Mouse (Mus musculus): Measurements from ENCODE around the gene Tusc2.
A peak's percentile ranks its signal among the peaks of the same experiment; 100 is the strongest.

The Tusc2 gene

GRCm38 (mm10) chr9:107586974-107587832 lies 24.1 kb downstream of the Tusc2 start, which contains the start of gene Ifrd2:
Gene Ifrd2, plus strand, starts transcription at chr9:107587642.
- Histone ChIP-seq H3K4me1 (replicated peaks; ENCODE audit: low read depth, low read length) (peaks cover 62% of the 10 kb centered on the region), H3K9me3 (ENCODE audit: low read length) (no peaks in the 10 kb centered on the region), H3K4me3 (replicated peaks; ENCODE audit: low read length) (peak within 1 kb of the TSS; percentile 94), H3K27me3 (ENCODE audit: insufficient read depth, low read length) (peaks cover 2% of the 10 kb centered on the region; the same call in 1 of the 2 replicates), H3K36me3 (ENCODE audit: insufficient read depth, low read length) (peaks cover 61% of the 10 kb centered on the region)
- no peak for TF ChIP-seq CTCF (conservative IDR thresholded peaks at IDR 0.05; ENCODE audit: low read length)
- no peak for TF ChIP-seq NANOG (IDR thresholded peaks at IDR 0.05; ENCODE audit: borderline replicate concordance, low read length)
- no peak for TF ChIP-seq POU5F1 (IDR thresholded peaks at IDR 0.05; ENCODE audit: borderline replicate concordance, low read length)

- Histone ChIP-seq H3K9me3 (ENCODE audit: low read length) (no peaks in the 10 kb centered on the region), H3K4me1 (replicated peaks; ENCODE audit: low read depth, low read length) (peaks cover 61% of the 10 kb centered on the region), H3K4me3 (replicated peaks; ENCODE audit: low read length) (peak overlapping the region; percentile 94), H3K27me3 (ENCODE audit: insufficient read depth, low read length) (peaks cover 3% of the 10 kb centered on the region; the same call in 1 of the 2 replicates), H3K36me3 (ENCODE audit: insufficient read depth, low read length) (peaks cover 61% of the 10 kb centered on the region)
- TF ChIP-seq NANOG (IDR thresholded peaks at IDR 0.05; ENCODE audit: borderline replicate concordance, low read length) (no peak), CTCF (conservative IDR thresholded peaks at IDR 0.05; ENCODE audit: low read length) (no peak), POU5F1 (IDR thresholded peaks at IDR 0.05; ENCODE audit: borderline replicate concordance, low read length) (no peak)
Observed at GRCm38 (mm10) chr9:107587833-107588639, 25.0 kb downstream of the Tusc2 start.

- H3K9me3 ChIP-seq (ENCODE audit: low read length) = no peaks in the 10 kb centered on the region
- H3K27me3 ChIP-seq (ENCODE audit: insufficient read depth, low read length) = peaks cover 3% of the 10 kb centered on the region; the same call in 1 of the 2 replicates
- 0 out of 2 replicates have a peak overlapping the region, but pooled peaks have one; percentile 10 for H3K4me3 ChIP-seq (replicated peaks; ENCODE audit: low read length)
- H3K4me1 ChIP-seq (replicated peaks; ENCODE audit: low read depth, low read length) = peaks cover 81% of the 10 kb centered on the region
- TF ChIP-seq POU5F1 (IDR thresholded peaks at IDR 0.05; ENCODE audit: borderline replicate concordance, low read length) (no peak), NANOG (IDR thresholded peaks at IDR 0.05; ENCODE audit: borderline replicate concordance, low read length) (no peak), CTCF (conservative IDR thresholded peaks at IDR 0.05; ENCODE audit: low read length) (no peak)
- H3K36me3 ChIP-seq (ENCODE audit: insufficient read depth, low read length) = peaks cover 66% of the 10 kb centered on the region
Observed at GRCm38 (mm10) chr9:107590058-107590772, 27.2 kb downstream of the Tusc2 start.

GRCm38 (mm10) chr9:107590773-107591060 lies 27.7 kb downstream of the Tusc2 start:
- Histone ChIP-seq H3K4me3 (replicated peaks; ENCODE audit: low read length) (0 out of 2 replicates have a peak overlapping the region, but pooled peaks have one; percentile 10), H3K9me3 (ENCODE audit: low read length) (no peaks in the 10 kb centered on the region), H3K27me3 (ENCODE audit: insufficient read depth, low read length) (peaks cover 6% of the 10 kb centered on the region), H3K36me3 (ENCODE audit: insufficient read depth, low read length) (peaks cover 69% of the 10 kb centered on the region), H3K4me1 (replicated peaks; ENCODE audit: low read depth, low read length) (peaks cover 77% of the 10 kb centered on the region)
- TF ChIP-seq CTCF (conservative IDR thresholded peaks at IDR 0.05; ENCODE audit: low read length) (no peak), NANOG (IDR thresholded peaks at IDR 0.05; ENCODE audit: borderline replicate concordance, low read length) (no peak), POU5F1 (IDR thresholded peaks at IDR 0.05; ENCODE audit: borderline replicate concordance, low read length) (no peak)

- H3K4me1 ChIP-seq (replicated peaks; ENCODE audit: low read depth, low read length) = peaks cover 69% of the 10 kb centered on the region
- peaks cover 73% of the 10 kb centered on the region for H3K36me3 ChIP-seq (ENCODE audit: insufficient read depth, low read length)
- TF ChIP-seq POU5F1 (IDR thresholded peaks at IDR 0.05; ENCODE audit: borderline replicate concordance, low read length) (no peak), CTCF (conservative IDR thresholded peaks at IDR 0.05; ENCODE audit: low read length) (no peak), NANOG (IDR thresholded peaks at IDR 0.05; ENCODE audit: borderline replicate concordance, low read length) (no peak)
- peak overlapping the region; percentile 15; the same call in 1 of the 2 replicates for H3K4me3 ChIP-seq (replicated peaks; ENCODE audit: low read length)
- peaks cover 32% of the 10 kb centered on the region for H3K27me3 ChIP-seq (ENCODE audit: insufficient read depth, low read length)
- H3K9me3 ChIP-seq (ENCODE audit: low read length) = no peaks in the 10 kb centered on the region
Observed at GRCm38 (mm10) chr9:107593101-107593976, 30.3 kb downstream of the Tusc2 start.

- peaks cover 69% of the 10 kb centered on the region for H3K4me1 ChIP-seq (replicated peaks; ENCODE audit: low read depth, low read length)
- peaks cover 63% of the 10 kb centered on the region for H3K36me3 ChIP-seq (ENCODE audit: insufficient read depth, low read length)
- H3K9me3 ChIP-seq (ENCODE audit: low read length) = no peaks in the 10 kb centered on the region
- peaks cover 43% of the 10 kb centered on the region for H3K27me3 ChIP-seq (ENCODE audit: insufficient read depth, low read length)
- 0 out of 2 replicates have a peak overlapping the region, but pooled peaks have one; percentile 15 for H3K4me3 ChIP-seq (replicated peaks; ENCODE audit: low read length)
- peak; percentile 99 for TF ChIP-seq NANOG (IDR thresholded peaks at IDR 0.05; ENCODE audit: borderline replicate concordance, low read length)
- TF ChIP-seq POU5F1 (IDR thresholded peaks at IDR 0.05; ENCODE audit: borderline replicate concordance, low read length) = no peak
Observed at GRCm38 (mm10) chr9:107594281-107595062, 31.4 kb downstream of the Tusc2 start.

Measured in E14TG2a.4 (cell line).